Mouse (Mus musculus) midbrain, embryonic 16.5 days (tissue): Measurements from ENCODE around the gene Cngb1. TPM values are rescaled to one million over a fixed set of nuclear protein-coding genes. Genes with fewer than 3 reads are reported as not detected.

ENCODE experiments used
- ATAC-seq: fragments of 200-750 bp; cut with Nextera tagmentation; 2 replicates; pipeline ENCODE4 v1.8.0; 2017; ENCODE audit warnings: moderate TSS enrichment
- H3K27ac ChIP-seq: fragments of 300-500 bp; sonication (generic); 2 replicates; pipeline ENCODE4 v1.5.1; 2014; ENCODE audit warnings: mild to moderate bottlenecking, low read length, mixed read lengths
- H3K27me3 ChIP-seq: fragments of 300-500 bp; sonication (generic); 2 replicates; pipeline ENCODE4 v1.6.1; 2014; ENCODE audit warnings: low read depth, low read length, mixed read lengths; ENCODE audit not compliant: control insufficient read depth, insufficient read depth
- H3K36me3 ChIP-seq: fragments of 300-500 bp; sonication (generic); 2 replicates; pipeline ENCODE4 v1.6.1; 2014; ENCODE audit warnings: mild to moderate bottlenecking, low read length, moderate library complexity, mixed read lengths; ENCODE audit not compliant: control insufficient read depth, insufficient read depth
- H3K4me1 ChIP-seq: fragments of 300-500 bp; sonication (generic); 2 replicates; pipeline ENCODE4 v1.6.1; 2014; ENCODE audit warnings: mild to moderate bottlenecking, low read length, mixed read lengths; ENCODE audit not compliant: control insufficient read depth, insufficient read depth
- H3K4me2 ChIP-seq: fragments of 300-500 bp; sonication (generic); 2 replicates; pipeline ENCODE4 v1.6.1; 2014; ENCODE audit warnings: mild to moderate bottlenecking, low read length, mixed read lengths
- H3K4me3 ChIP-seq: fragments of 300-500 bp; sonication (generic); 2 replicates; pipeline ENCODE4 v1.5.1; 2014; ENCODE audit warnings: low read depth, mild to moderate bottlenecking, low read length, moderate library complexity, mixed read lengths
- H3K9ac ChIP-seq: fragments of 300-500 bp; sonication (generic); 2 replicates; pipeline ENCODE4 v1.6.1; 2014; ENCODE audit warnings: low read depth, low read length, mixed read lengths
- H3K9me3 ChIP-seq: fragments of 300-500 bp; sonication (generic); replicated peaks from 2 replicates; pipeline ENCODE4 v1.6.1; 2014; ENCODE audit warnings: mild to moderate bottlenecking, low read length, mixed read lengths; ENCODE audit not compliant: control insufficient read depth, poor library complexity, severe bottlenecking
- WGBS: fragments of 180-500 bp; shearing (Covaris S2); extraction: QIAGEN DNeasy Blood & Tissue Kit; methylation state at CpG from one replicate; pipeline ENCODE4 v1.1.7; 2014; 5-methylcytosine and 5-hydroxymethylcytosine counted together
- polyA plus RNA-seq: library from polyadenylated mRNA; unstranded; fragments of >200 nt; fragmentation: Nextera tagmentation; extraction: Ambion mirVana; gene quantifications from 2 replicates; pipeline ENCODE4 v1.2.1, GENCODE M21; 2015

The Cngb1 gene
- polyA plus RNA-seq, 1 experiment from 2014 or later: 0.51 TPM

GRCm38 (mm10) chr8:95223969-95224368, 82.4 kb downstream of the Cngb1 start:
- WGBS: 90% methylated on average over 5 of the region's 5 CpGs
- H3K36me3 ChIP-seq: no peaks in the 10 kb centered on the region

DNA sequence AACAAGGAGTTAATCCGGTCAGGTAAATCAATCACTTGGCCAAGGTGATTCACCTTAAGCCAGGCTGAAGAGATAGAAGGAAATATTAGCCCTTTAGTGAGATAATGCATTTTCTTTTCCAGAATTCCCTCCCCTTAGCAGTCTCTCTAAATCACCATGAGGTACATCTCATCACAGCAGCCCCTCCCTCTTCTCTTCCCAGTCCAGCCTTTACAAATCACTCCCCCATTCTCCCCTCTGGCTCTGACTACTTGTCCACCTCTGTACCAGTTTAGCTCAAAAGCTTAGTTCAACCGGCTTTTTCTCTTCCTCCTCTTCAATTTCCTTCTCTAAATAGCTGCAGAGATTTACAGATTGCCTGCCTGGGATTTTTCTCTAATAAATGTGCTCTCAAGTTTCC, 85.3 kb downstream of the Cngb1 start:
- WGBS: 61% methylated on average over 2 of the region's 2 CpGs
- Histone ChIP-seq H3K4me2 (no peak overlapping the region), H3K27ac (no peak overlapping the region), H3K9me3 (no peaks in the 10 kb centered on the region), H3K9ac (no peak overlapping the region), H3K4me1 (no peaks in the 10 kb centered on the region), H3K4me3 (no peak overlapping the region), H3K36me3 (no peaks in the 10 kb centered on the region), H3K27me3 (no peaks in the 10 kb centered on the region)
- ATAC-seq: no peak

More at GRCm38 (mm10) chr8:95223969-95224368, 82.4 kb downstream of the Cngb1 start:
- Histone ChIP-seq H3K9me3 (no peaks in the 10 kb centered on the region), H3K27me3 (no peaks in the 10 kb centered on the region), H3K4me3 (no peak overlapping the region), H3K4me1 (no peaks in the 10 kb centered on the region), H3K27ac (no peak overlapping the region), H3K9ac (no peak overlapping the region), H3K4me2 (no peak overlapping the region)
- ATAC-seq: no peak

GRCm38 (mm10) chr8:95220571-95220998, 85.8 kb downstream of the Cngb1 start:
- H3K27ac ChIP-seq: no peak overlapping the region
- no peaks in the 10 kb centered on the region for H3K27me3 ChIP-seq
- WGBS: 60% methylated on average over 7 of the region's 7 CpGs
- no peak overlapping the region for H3K4me2 ChIP-seq
- no peaks in the 10 kb centered on the region for H3K9me3 ChIP-seq
- H3K4me1 ChIP-seq: no peaks in the 10 kb centered on the region
- H3K4me3 ChIP-seq: no peak overlapping the region
- H3K36me3 ChIP-seq: no peaks in the 10 kb centered on the region
- ATAC-seq: no peak
- no peak overlapping the region for H3K9ac ChIP-seq

GRCm38 (mm10) chr8:95219623-95220022, 86.8 kb downstream of the Cngb1 start:
- Histone ChIP-seq H3K4me3 (no peak overlapping the region), H3K27me3 (no peaks in the 10 kb centered on the region), H3K4me2 (no peak overlapping the region), H3K9me3 (no peaks in the 10 kb centered on the region), H3K9ac (no peak overlapping the region), H3K36me3 (no peaks in the 10 kb centered on the region), H3K27ac (no peak overlapping the region), H3K4me1 (no peaks in the 10 kb centered on the region)
- whole genome bisulfite sequencing: 89% methylated on average over 8 of the region's 8 CpGs
- no peak for ATAC-seq

DNA sequence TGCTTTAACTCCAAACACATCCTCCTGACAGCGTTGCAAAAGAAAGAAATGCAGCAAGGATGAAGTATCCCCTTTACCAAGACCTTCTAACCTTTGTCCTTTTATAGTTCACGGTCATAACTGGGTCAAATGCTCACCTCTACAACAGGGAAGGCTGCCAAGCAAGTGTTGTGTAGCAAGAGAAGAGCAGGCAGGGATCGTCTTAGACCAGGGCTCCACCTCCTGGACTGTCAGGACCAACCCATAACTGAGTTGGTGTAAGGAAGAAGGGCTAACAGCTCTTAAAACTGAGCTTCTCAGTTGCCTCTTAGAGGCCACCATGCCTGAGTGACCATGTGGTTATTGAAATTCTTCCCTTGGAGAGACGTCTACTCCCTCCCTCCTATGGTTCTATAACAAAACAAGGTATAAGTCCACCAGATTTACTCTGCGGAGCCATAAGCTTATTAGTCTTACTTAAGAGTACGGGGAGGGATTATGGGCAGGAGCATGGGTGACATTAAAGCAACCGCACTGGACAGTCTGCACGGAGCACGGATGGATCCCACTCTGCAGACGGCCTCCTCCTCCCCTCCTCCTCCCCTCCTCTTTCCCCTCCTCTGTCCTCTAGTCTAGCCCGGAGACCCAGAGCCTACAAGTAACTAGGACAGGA, 90.5 kb downstream of the Cngb1 start:
- Histone ChIP-seq H3K4me2 (no peak overlapping the region), H3K9me3 (no peaks in the 10 kb centered on the region), H3K4me3 (no peak overlapping the region), H3K27me3 (no peaks in the 10 kb centered on the region), H3K36me3 (no peaks in the 10 kb centered on the region), H3K27ac (no peak overlapping the region), H3K9ac (no peak overlapping the region), H3K4me1 (no peaks in the 10 kb centered on the region)
- WGBS: 56% methylated on average over 11 of the region's 11 CpGs
- ATAC-seq: no peak

- H3K27me3 ChIP-seq: no peaks in the 10 kb centered on the region
- H3K4me1 ChIP-seq: no peaks in the 10 kb centered on the region
- H3K4me3 ChIP-seq: no peak overlapping the region
- H3K9me3 ChIP-seq: no peaks in the 10 kb centered on the region
- no peaks in the 10 kb centered on the region for H3K36me3 ChIP-seq
- 71% methylated on average over 11 of the region's 11 CpGs for WGBS
- no peak overlapping the region for H3K27ac ChIP-seq
- no peak overlapping the region for H3K4me2 ChIP-seq
- ATAC-seq: no peak
- H3K9ac ChIP-seq: no peak overlapping the region
Measured at GRCm38 (mm10) chr8:95209924-95210323, 96.5 kb downstream of the Cngb1 start.

DNA sequence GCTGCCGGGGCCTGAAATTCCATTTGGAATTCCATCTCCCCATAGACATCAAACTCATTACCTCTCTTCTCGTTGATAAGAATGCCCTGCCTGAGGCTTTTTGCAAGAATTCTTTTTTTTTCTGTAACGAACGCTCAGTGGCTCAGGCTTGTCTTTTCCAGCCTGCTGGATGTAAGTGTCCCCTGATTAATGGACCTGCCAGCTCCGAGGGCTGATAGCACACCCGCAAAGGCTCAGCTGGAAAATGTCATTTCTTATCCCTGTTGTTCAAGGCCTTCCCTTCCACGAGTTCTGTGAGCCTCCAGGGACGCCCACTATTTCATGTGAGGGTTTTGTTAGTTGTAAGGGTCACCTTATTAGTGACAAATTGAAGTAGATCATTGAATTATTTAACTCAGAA, 100.4 kb downstream of the Cngb1 start:
- WGBS: 11% methylated on average over 8 of the region's 8 CpGs
- H3K9ac ChIP-seq: no peak overlapping the region
- no peak overlapping the region for H3K4me3 ChIP-seq
- H3K9me3 ChIP-seq: no peaks in the 10 kb centered on the region
- no peaks in the 10 kb centered on the region for H3K27me3 ChIP-seq
- no peaks in the 10 kb centered on the region for H3K36me3 ChIP-seq
- ATAC-seq: peak; percentile 49; the same call in 1 of the 2 replicates
- peak overlapping the region; percentile 68; the same call in 1 of the 2 replicates for H3K27ac ChIP-seq
- H3K4me1 ChIP-seq: 0 out of 2 replicates have a peak, but pooled peaks cover 3% of the 10 kb centered on the region
- no peak overlapping the region for H3K4me2 ChIP-seq

- Histone ChIP-seq H3K9ac (0 out of 2 replicates have a peak overlapping the region, but pooled peaks have one; percentile 4), H3K4me2 (no peak overlapping the region), H3K27me3 (no peaks in the 10 kb centered on the region), H3K4me3 (no peak overlapping the region), H3K4me1 (0 out of 2 replicates have a peak, but pooled peaks cover 3% of the 10 kb centered on the region), H3K9me3 (no peaks in the 10 kb centered on the region), H3K27ac (no peak overlapping the region), H3K36me3 (no peaks in the 10 kb centered on the region)
- WGBS: 16% methylated on average over 10 of the region's 10 CpGs
- peak; percentile 82 for ATAC-seq
Measured at GRCm38 (mm10) chr8:95204039-95204380, 102.4 kb downstream of the Cngb1 start.

DNA sequence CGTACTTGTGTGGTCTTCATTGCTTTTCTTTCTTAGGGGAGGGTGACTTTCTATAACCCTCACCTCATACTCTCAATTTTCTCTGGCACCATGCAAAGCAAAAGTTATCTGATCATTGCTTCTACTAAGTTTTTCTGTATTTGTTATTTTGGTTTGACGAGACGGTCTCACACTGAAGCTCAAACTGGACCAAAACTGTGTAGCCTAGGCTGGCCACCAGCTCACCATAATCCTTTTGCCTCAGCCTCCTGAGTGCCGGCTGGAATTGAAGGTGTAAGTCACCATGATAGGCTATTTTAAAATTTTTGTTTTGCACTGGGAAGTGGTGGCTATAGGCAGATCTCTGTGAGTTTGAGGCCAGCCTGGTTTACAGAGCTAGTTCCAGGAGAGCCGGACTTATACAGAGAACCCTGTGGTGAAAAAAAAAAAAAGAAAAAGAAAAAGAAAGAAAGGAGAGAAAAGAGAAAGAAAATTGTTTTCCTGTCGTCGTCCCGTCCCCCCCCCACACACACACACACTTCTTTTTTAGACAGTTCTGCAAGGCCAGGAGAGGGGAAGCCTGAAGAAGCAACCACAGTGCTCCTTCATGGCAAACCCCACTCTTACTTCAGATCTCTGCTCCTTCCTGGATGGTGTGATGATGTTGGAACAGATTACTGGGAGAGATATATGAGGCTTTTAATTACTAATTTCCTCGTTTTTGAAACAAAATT, 102.9 kb downstream of the Cngb1 start:
- Histone ChIP-seq H3K9ac (no peak overlapping the region), H3K4me2 (no peak overlapping the region), H3K27ac (no peak overlapping the region), H3K4me1 (0 out of 2 replicates have a peak, but pooled peaks cover 3% of the 10 kb centered on the region), H3K27me3 (no peaks in the 10 kb centered on the region), H3K4me3 (no peak overlapping the region), H3K36me3 (no peaks in the 10 kb centered on the region), H3K9me3 (no peaks in the 10 kb centered on the region)
- WGBS: 49% methylated on average over 9 of the region's 9 CpGs
- no peak for ATAC-seq
